Mouse (Mus musculus): ENCODE results near the gene Rae1.

The Rae1 gene

GRCm38 (mm10) chr2:173049817-173050216 is 49.9 kb downstream of the Rae1 start:
- no peak for DNase-seq (ENCODE audit: low spot score)

GRCm38 (mm10) chr2:173050604-173051382 is 50.9 kb downstream of the Rae1 start:
- DNase-seq (ENCODE audit: low spot score): no peak

- DNase-seq (ENCODE audit: low spot score): no peak
These were observed 53.0 kb downstream of the Rae1 start for GRCm38 (mm10) chr2:173052881-173053280.

- no peak for DNase-seq (ENCODE audit: low spot score)
These were observed 53.9 kb downstream of the Rae1 start for GRCm38 (mm10) chr2:173053846-173054245.

GRCm38 (mm10) chr2:173056303-173056881 is 56.5 kb downstream of the Rae1 start:
- no peak for DNase-seq (ENCODE audit: low spot score)

- DNase-seq (ENCODE audit: low spot score): no peak
These were observed 57.0 kb downstream of the Rae1 start for GRCm38 (mm10) chr2:173056882-173057315.

- no peak for DNase-seq (ENCODE audit: low spot score)
These were observed 57.7 kb downstream of the Rae1 start for GRCm38 (mm10) chr2:173057623-173058022.

GRCm38 (mm10) chr2:173058263-173058662 is 58.3 kb downstream of the Rae1 start:
- no peak for DNase-seq (ENCODE audit: low spot score)

- DNase-seq (ENCODE audit: low spot score): no peak
These were observed 60.5 kb downstream of the Rae1 start for GRCm38 (mm10) chr2:173060450-173060849.

- DNase-seq (ENCODE audit: low spot score): no peak
These were observed 61.8 kb downstream of the Rae1 start for GRCm38 (mm10) chr2:173061443-173062351.

- no peak for DNase-seq (ENCODE audit: low spot score)
These were observed 63.3 kb downstream of the Rae1 start for GRCm38 (mm10) chr2:173063219-173063618.

GRCm38 (mm10) chr2:173064864-173065263 is 64.9 kb downstream of the Rae1 start:
- no peak for DNase-seq (ENCODE audit: low spot score)

Measured in urinary bladder, postnatal 10 days (tissue).